Mouse (Mus musculus) neural tube, embryonic 11.5 days (tissue): Measurements from ENCODE around the gene Gpr146. TPM values are rescaled to one million over a fixed set of nuclear protein-coding genes. Genes with fewer than 3 reads are reported as not detected.

Source experiments
- ATAC-seq: fragments of 200-750 bp; cut with Nextera tagmentation; 2 replicates; pipeline ENCODE4 v1.8.0; 2017; ENCODE audit warnings: moderate number of reproducible peaks, mild to moderate bottlenecking, moderate TSS enrichment, moderate library complexity; ENCODE audit not compliant: insufficient read depth, low FRiP score, low TSS enrichment
- DNase-seq: peaks from one replicate; pipeline ENCODE4 v3.0.0-alpha.2; 2015; ENCODE audit warnings: low spot score
- H3K27ac ChIP-seq: fragments of 300-500 bp; sonication (generic); 2 replicates; pipeline ENCODE4 v1.5.1; 2014; ENCODE audit warnings: low read depth, mild to moderate bottlenecking, low read length
- H3K27me3 ChIP-seq: fragments of 300-500 bp; sonication (generic); 2 replicates; pipeline ENCODE4 v1.6.1; 2014; ENCODE audit warnings: mild to moderate bottlenecking, low read length, mixed read lengths; ENCODE audit not compliant: control insufficient read depth, insufficient read depth
- H3K36me3 ChIP-seq: fragments of 300-500 bp; sonication (generic); 2 replicates; pipeline ENCODE4 v1.6.1; 2014; ENCODE audit warnings: mild to moderate bottlenecking, low read length, moderate library complexity, mixed read lengths; ENCODE audit not compliant: control insufficient read depth, insufficient read depth
- H3K4me1 ChIP-seq: fragments of 300-500 bp; sonication (generic); 2 replicates; pipeline ENCODE4 v1.6.1; 2014; ENCODE audit warnings: low read length, mixed read lengths; ENCODE audit not compliant: control insufficient read depth, insufficient read depth
- H3K4me2 ChIP-seq: fragments of 300-500 bp; sonication (generic); 2 replicates; pipeline ENCODE4 v1.6.1; 2014; ENCODE audit warnings: low read depth, mild to moderate bottlenecking, moderate library complexity
- H3K4me3 ChIP-seq: fragments of 300-500 bp; sonication (generic); 2 replicates; pipeline ENCODE4 v1.5.1; 2014; ENCODE audit warnings: low read depth, low read length
- H3K9ac ChIP-seq: fragments of 300-500 bp; sonication (generic); 2 replicates; pipeline ENCODE4 v1.6.1; 2014; ENCODE audit warnings: mild to moderate bottlenecking, low read length
- H3K9me3 ChIP-seq: fragments of 300-500 bp; sonication (generic); 2 replicates; pipeline ENCODE4 v1.6.1; 2016; ENCODE audit warnings: low read length; ENCODE audit not compliant: control insufficient read depth
- WGBS: fragments of 180-500 bp; shearing (Covaris S2); extraction: QIAGEN DNeasy Blood & Tissue Kit; methylation state at CpG from one replicate; pipeline ENCODE4 v1.1.7; 2014; 5-methylcytosine and 5-hydroxymethylcytosine counted together
- polyA plus RNA-seq: library from polyadenylated mRNA; unstranded; fragments of >200 nt; fragmentation: Nextera tagmentation; extraction: Ambion mirVana; gene quantifications from 2 replicates; pipeline ENCODE4 v1.2.1, GENCODE M21; 2014

Gene Gpr146
- polyA plus RNA-seq, 1 experiment from 2014 or later: 2.4 TPM

GRCm38 (mm10) chr5:139432333-139432732 is 54.8 kb downstream of the Gpr146 start:
- DNase-seq (no peak), ATAC-seq (no peak)
- no peaks in the 10 kb centered on the region for H3K27me3 ChIP-seq
- no peaks in the 10 kb centered on the region; the same call in 1 of the 2 replicates for H3K36me3 ChIP-seq
- peaks cover 26% of the 10 kb centered on the region for H3K4me1 ChIP-seq
- H3K27ac ChIP-seq: no peak overlapping the region
- H3K4me3 ChIP-seq: no peak overlapping the region
- WGBS: 62% methylated on average over 6 of the region's 6 CpGs
- no peak overlapping the region for H3K4me2 ChIP-seq
- H3K9me3 ChIP-seq: no peaks in the 10 kb centered on the region
- no peak overlapping the region for H3K9ac ChIP-seq

- Histone ChIP-seq H3K27ac (no peak overlapping the region), H3K36me3 (no peaks in the 10 kb centered on the region; the same call in 1 of the 2 replicates), H3K9me3 (no peaks in the 10 kb centered on the region), H3K4me1 (peaks cover 26% of the 10 kb centered on the region), H3K27me3 (no peaks in the 10 kb centered on the region), H3K4me3 (no peak overlapping the region), H3K4me2 (no peak overlapping the region), H3K9ac (no peak overlapping the region)
- ATAC-seq (no peak), DNase-seq (no peak)
- 63% methylated on average over 7 of the region's 7 CpGs for WGBS
Measured at GRCm38 (mm10) chr5:139432747-139433508, 55.4 kb downstream of the Gpr146 start.

- no peak overlapping the region for H3K9ac ChIP-seq
- no peaks in the 10 kb centered on the region; the same call in 1 of the 2 replicates for H3K36me3 ChIP-seq
- 0 out of 2 replicates have a peak overlapping the region, but pooled peaks have one; percentile 20 for H3K27ac ChIP-seq
- no peaks in the 10 kb centered on the region for H3K9me3 ChIP-seq
- H3K4me2 ChIP-seq: no peak overlapping the region
- H3K27me3 ChIP-seq: no peaks in the 10 kb centered on the region
- DNase-seq (no peak), ATAC-seq (no peak)
- H3K4me3 ChIP-seq: no peak overlapping the region
- 83% methylated on average over 9 of the region's 9 CpGs for WGBS
- H3K4me1 ChIP-seq: peaks cover 26% of the 10 kb centered on the region
Measured at GRCm38 (mm10) chr5:139433842-139434568, 56.5 kb downstream of the Gpr146 start.

GRCm38 (mm10) chr5:139434940-139435339 is 57.4 kb downstream of the Gpr146 start:
- Histone ChIP-seq H3K9ac (no peak overlapping the region), H3K27ac (no peak overlapping the region), H3K4me1 (peaks cover 22% of the 10 kb centered on the region), H3K36me3 (no peaks in the 10 kb centered on the region; the same call in 1 of the 2 replicates), H3K27me3 (no peaks in the 10 kb centered on the region), H3K4me3 (no peak overlapping the region), H3K4me2 (no peak overlapping the region), H3K9me3 (no peaks in the 10 kb centered on the region)
- 39% methylated on average over 8 of the region's 8 CpGs for WGBS
- ATAC-seq: peak; percentile 80; the same call in 1 of the 2 replicates
- peak; percentile 67 for DNase-seq

- no peak for ATAC-seq
- 95% methylated on average over 4 of the region's 4 CpGs for WGBS
- H3K27me3 ChIP-seq: no peaks in the 10 kb centered on the region
- H3K9me3 ChIP-seq: no peaks in the 10 kb centered on the region
- H3K36me3 ChIP-seq: no peaks in the 10 kb centered on the region; the same call in 1 of the 2 replicates
- DNase-seq: no peak
- H3K4me3 ChIP-seq: no peak overlapping the region
- H3K4me1 ChIP-seq: peaks cover 16% of the 10 kb centered on the region
- H3K27ac ChIP-seq: no peak overlapping the region
- H3K9ac ChIP-seq: no peak overlapping the region
- no peak overlapping the region for H3K4me2 ChIP-seq
Measured at GRCm38 (mm10) chr5:139437769-139438168, 60.3 kb downstream of the Gpr146 start.

- no peak overlapping the region for H3K4me2 ChIP-seq
- H3K27ac ChIP-seq: no peak overlapping the region
- no peak overlapping the region for H3K9ac ChIP-seq
- H3K4me3 ChIP-seq: no peak overlapping the region
- peaks cover 16% of the 10 kb centered on the region for H3K4me1 ChIP-seq
- H3K27me3 ChIP-seq: no peaks in the 10 kb centered on the region
- ATAC-seq (no peak), DNase-seq (no peak)
- WGBS: 85% methylated on average over 12 of the region's 12 CpGs
- H3K9me3 ChIP-seq: no peaks in the 10 kb centered on the region
- no peaks in the 10 kb centered on the region; the same call in 1 of the 2 replicates for H3K36me3 ChIP-seq
Measured at GRCm38 (mm10) chr5:139438440-139438839, 60.9 kb downstream of the Gpr146 start.

- Histone ChIP-seq H3K27ac (no peak overlapping the region), H3K27me3 (no peaks in the 10 kb centered on the region), H3K36me3 (no peaks in the 10 kb centered on the region; the same call in 1 of the 2 replicates), H3K4me1 (peaks cover 1% of the 10 kb centered on the region), H3K9ac (no peak overlapping the region), H3K4me2 (no peak overlapping the region), H3K4me3 (no peak overlapping the region), H3K9me3 (no peaks in the 10 kb centered on the region)
- no peak for ATAC-seq
- WGBS: 94% methylated on average over 5 of the region's 5 CpGs
- DNase-seq: no peak
Measured at GRCm38 (mm10) chr5:139440451-139440850, 63.0 kb downstream of the Gpr146 start.

GRCm38 (mm10) chr5:139440926-139441725 is 63.6 kb downstream of the Gpr146 start:
- Histone ChIP-seq H3K4me2 (no peak overlapping the region), H3K27me3 (no peaks in the 10 kb centered on the region), H3K9ac (no peak overlapping the region), H3K9me3 (no peaks in the 10 kb centered on the region), H3K4me3 (no peak overlapping the region), H3K36me3 (no peaks in the 10 kb centered on the region; the same call in 1 of the 2 replicates), H3K4me1 (no peaks in the 10 kb centered on the region), H3K27ac (no peak overlapping the region)
- 92% methylated on average over 11 of the region's 11 CpGs for WGBS
- DNase-seq (no peak), ATAC-seq (no peak)
